Mouse (Mus musculus) kidney, adult 2 months (tissue): ENCODE measurements at regions not wholly inside any gene's neighbourhood (a gene's known extent, or its start where the extent isn't known, plus 50 kb on each side); places are given as distances from the start of the nearest gene placed in this dataset.

Source experiments
- DNase-seq: peaks from one replicate; pipeline ENCODE4 v3.0.0; 2021
- H3K27ac ChIP-seq: fragments of 200-500 bp; 2 replicates; pipeline ENCODE4 v1.5.1; 2012; ENCODE audit warnings: low read depth, low read length, control low read depth, inconsistent platforms; ENCODE audit not compliant: insufficient read depth
- H3K27me3 ChIP-seq: fragments of 200-500 bp; replicated peaks from 2 replicates; pipeline ENCODE4 v1.6.1; 2012; ENCODE audit warnings: mild to moderate bottlenecking, moderate library complexity, low read length, inconsistent platforms; ENCODE audit not compliant: control insufficient read depth, insufficient read depth
- H3K36me3 ChIP-seq: fragments of 200-500 bp; 2 replicates; pipeline ENCODE4 v1.6.1; 2012; ENCODE audit warnings: mild to moderate bottlenecking, moderate library complexity, low read length, inconsistent platforms; ENCODE audit not compliant: control insufficient read depth, insufficient read depth
- H3K4me1 ChIP-seq: fragments of 200-500 bp; 2 replicates; pipeline ENCODE4 v1.6.1; 2011; ENCODE audit warnings: low read length; ENCODE audit not compliant: control insufficient read depth, insufficient read depth
- H3K4me3 ChIP-seq: fragments of 200-500 bp; 2 replicates; pipeline ENCODE4 v1.5.1; 2011; ENCODE audit warnings: mild to moderate bottlenecking, low read depth, low read length, control low read depth; ENCODE audit not compliant: insufficient read depth
- CTCF ChIP-seq: fragments of 200-500 bp; conservative IDR thresholded peaks from 2 replicates; pipeline ENCODE4 v1.5.1; 2011; ENCODE audit warnings: low read depth, mild to moderate bottlenecking, control low read depth, low read length, moderate library complexity, mixed read lengths; ENCODE audit not compliant: insufficient read depth, insufficient read length
- POLR2A ChIP-seq: fragments of 200-500 bp; IDR thresholded peaks from one replicate; pipeline ENCODE4 v1.6.1; 2011; ENCODE audit warnings: low read depth, low read length, control low read depth
- WGBS: fragments of 180-500 bp; shearing (Covaris S2); methylation state at CpG from one replicate; pipeline ENCODE4 v1.1.7; 2018; 5-methylcytosine and 5-hydroxymethylcytosine counted together

- DNase-seq: no peak
- Histone ChIP-seq H3K27ac (no peak overlapping the region), H3K27me3 (no peaks in the 10 kb centered on the region), H3K36me3 (no peaks in the 10 kb centered on the region), H3K4me1 (0 out of 2 replicates have a peak, but pooled peaks cover 2% of the 10 kb centered on the region), H3K4me3 (no peak overlapping the region)
- no peak for TF ChIP-seq CTCF
- TF ChIP-seq POLR2A: no peak
- WGBS: 23% methylated on average over 6 of the region's 6 CpGs
Observed at GRCm38 (mm10) chr9:118379055-118379454, 99.0 kb upstream of the Eomes start.

GRCm38 (mm10) chr9:118382532-118382931 lies 95.5 kb upstream of the Eomes start:
- Histone ChIP-seq H3K4me1 (0 out of 2 replicates have a peak, but pooled peaks cover 2% of the 10 kb centered on the region), H3K4me3 (no peak overlapping the region), H3K36me3 (no peaks in the 10 kb centered on the region), H3K27ac (no peak overlapping the region), H3K27me3 (0 out of 2 replicates have a peak, but pooled peaks cover 1% of the 10 kb centered on the region)
- no peak for DNase-seq
- TF ChIP-seq CTCF (no peak), POLR2A (no peak)
- WGBS: 94% methylated on average over 3 of the region's 3 CpGs

GRCm38 (mm10) chr9:118384610-118385009 lies 93.4 kb upstream of the Eomes start:
- Histone ChIP-seq H3K4me3 (no peak overlapping the region), H3K27me3 (peaks cover 2% of the 10 kb centered on the region; the same call in 1 of the 2 replicates), H3K4me1 (no peaks in the 10 kb centered on the region), H3K36me3 (no peaks in the 10 kb centered on the region), H3K27ac (no peak overlapping the region)
- no peak for DNase-seq
- WGBS: 51% methylated on average over 2 of the region's 2 CpGs
- TF ChIP-seq POLR2A: no peak
- TF ChIP-seq CTCF: no peak

GRCm38 (mm10) chr9:118387631-118388030 lies 90.4 kb upstream of the Eomes start:
- H3K4me1 ChIP-seq: no peaks in the 10 kb centered on the region
- H3K27ac ChIP-seq: no peak overlapping the region
- H3K4me3 ChIP-seq: no peak overlapping the region
- WGBS: 52% methylated on average over 8 of the region's 8 CpGs
- TF ChIP-seq CTCF (no peak), POLR2A (no peak)
- H3K27me3 ChIP-seq: peaks cover 2% of the 10 kb centered on the region; the same call in 1 of the 2 replicates
- H3K36me3 ChIP-seq: no peaks in the 10 kb centered on the region
- DNase-seq: no peak

- no peak overlapping the region for H3K4me3 ChIP-seq
- no peaks in the 10 kb centered on the region for H3K36me3 ChIP-seq
- 20% methylated on average over 27 of the region's 27 CpGs for WGBS
- TF ChIP-seq CTCF (no peak), POLR2A (no peak)
- no peak overlapping the region for H3K27ac ChIP-seq
- H3K4me1 ChIP-seq: no peaks in the 10 kb centered on the region
- H3K27me3 ChIP-seq: peaks cover 2% of the 10 kb centered on the region; the same call in 1 of the 2 replicates
- no peak for DNase-seq
Observed at GRCm38 (mm10) chr9:118389481-118390334, 88.3 kb upstream of the Eomes start.

GRCm38 (mm10) chr9:118390679-118391078 lies 87.3 kb upstream of the Eomes start:
- no peak for DNase-seq
- no peak overlapping the region for H3K4me3 ChIP-seq
- H3K27ac ChIP-seq: no peak overlapping the region
- 72% methylated on average over 3 of the region's 3 CpGs for WGBS
- no peaks in the 10 kb centered on the region for H3K4me1 ChIP-seq
- peaks cover 2% of the 10 kb centered on the region; the same call in 1 of the 2 replicates for H3K27me3 ChIP-seq
- no peak for TF ChIP-seq POLR2A
- no peak for TF ChIP-seq CTCF
- no peaks in the 10 kb centered on the region for H3K36me3 ChIP-seq

- H3K4me3 ChIP-seq: no peak overlapping the region
- no peaks in the 10 kb centered on the region for H3K4me1 ChIP-seq
- 72% methylated on average over 7 of the region's 7 CpGs for WGBS
- no peak for TF ChIP-seq CTCF
- TF ChIP-seq POLR2A: no peak
- H3K27ac ChIP-seq: no peak overlapping the region
- no peaks in the 10 kb centered on the region for H3K36me3 ChIP-seq
- peaks cover 2% of the 10 kb centered on the region; the same call in 1 of the 2 replicates for H3K27me3 ChIP-seq
- no peak for DNase-seq
Observed at GRCm38 (mm10) chr9:118391715-118392114, 86.3 kb upstream of the Eomes start.

GRCm38 (mm10) chr9:118392796-118393195 lies 85.2 kb upstream of the Eomes start:
- WGBS: 85% methylated on average over 1 of the region's 1 CpGs
- Histone ChIP-seq H3K36me3 (no peaks in the 10 kb centered on the region), H3K4me1 (no peaks in the 10 kb centered on the region), H3K27me3 (no peaks in the 10 kb centered on the region; the same call in 1 of the 2 replicates), H3K4me3 (no peak overlapping the region), H3K27ac (no peak overlapping the region)
- DNase-seq: no peak
- no peak for TF ChIP-seq CTCF
- no peak for TF ChIP-seq POLR2A
